Mouse (Mus musculus): Measurements from ENCODE around the gene Eloa.

- TF ChIP-seq POLR2A (IDR thresholded peaks at IDR 0.05; ENCODE audit: insufficient read length, low read depth) (no peak), E2F4 (IDR thresholded peaks at IDR 0.05; ENCODE audit: insufficient read depth) (no peak), POLR2AphosphoS2 (IDR thresholded peaks at IDR 0.05; ENCODE audit: insufficient read length, low read depth) (no peak), MYOD1 (IDR thresholded peaks at IDR 0.05; ENCODE audit: control insufficient read depth in 1 of 3, insufficient read length in 2 of 3, low read depth in 2 of 3) (no peak), TCF12 (IDR thresholded peaks at IDR 0.05; ENCODE audit: insufficient read depth, poor library complexity, severe bottlenecking) (no peak), MAX (IDR thresholded peaks at IDR 0.05; ENCODE audit: low read depth) (no peak), SRF (IDR thresholded peaks at IDR 0.05; ENCODE audit: control insufficient read depth, insufficient read length, low read depth) (no peak), REST (IDR thresholded peaks at IDR 0.05; ENCODE audit: insufficient read depth, insufficient read length) (no peak), CEBPB (IDR thresholded peaks at IDR 0.05; ENCODE audit: insufficient read depth, poor library complexity, severe bottlenecking) (no peak)
Observed at GRCm38 (mm10) chr4:136070592-136070991, 49.0 kb upstream of the Eloa start.
